Mouse (Mus musculus) cerebellum, postnatal 4 days (tissue): ENCODE measurements at regions not wholly inside any gene's neighbourhood (a gene's known extent, or its start where the extent isn't known, plus 50 kb on each side); places are given as distances from the start of the nearest gene placed in this dataset.

Experiments used
- DNase-seq, 2 experiments: peaks; one replicate each; pipeline ENCODE4 v3.0.0; 2022; ENCODE audit warnings: low spot score in 2 of 2, mixed read lengths in 1 of 2

DNA sequence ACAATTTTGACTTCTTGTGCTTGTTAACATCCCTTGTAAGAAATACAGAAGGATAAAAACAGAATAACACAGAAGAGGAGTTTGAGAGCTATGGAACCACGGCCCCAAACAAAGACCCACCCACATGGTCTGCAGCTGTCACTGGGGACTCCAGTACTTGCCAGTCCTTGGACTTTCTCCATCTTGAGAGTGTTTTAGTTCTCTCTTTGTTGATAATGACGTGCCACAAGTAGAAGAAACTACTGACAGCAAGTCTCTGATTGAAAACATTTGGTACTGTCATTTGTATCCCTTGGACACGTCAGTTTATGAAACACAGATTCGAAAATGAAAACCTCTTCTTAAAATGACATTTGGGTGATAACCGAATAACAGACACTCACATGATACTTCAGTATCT is 68.3 kb upstream of the Frg1 start:
- DNase-seq, result no peak

DNA sequence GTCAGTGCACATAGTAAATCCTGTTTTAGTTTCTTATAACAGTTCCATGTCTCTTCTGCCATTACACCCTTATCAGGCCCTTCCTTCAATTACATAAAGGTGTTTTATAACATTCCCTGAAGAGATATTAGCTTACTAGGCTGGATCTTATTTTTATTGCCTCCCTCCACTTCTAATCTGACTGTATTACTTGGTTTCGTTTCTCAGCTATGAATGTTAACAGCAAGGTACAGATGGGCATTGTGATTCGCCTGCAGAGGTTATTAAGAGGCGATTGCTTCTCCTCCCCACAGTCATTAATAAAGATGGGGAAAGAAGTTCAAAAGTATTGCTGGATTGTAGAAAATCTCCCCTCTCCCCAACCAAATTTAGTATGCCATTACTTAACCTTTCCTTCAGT is 66.4 kb upstream of the Frg1 start:
- DNase-seq, result no peak

DNA sequence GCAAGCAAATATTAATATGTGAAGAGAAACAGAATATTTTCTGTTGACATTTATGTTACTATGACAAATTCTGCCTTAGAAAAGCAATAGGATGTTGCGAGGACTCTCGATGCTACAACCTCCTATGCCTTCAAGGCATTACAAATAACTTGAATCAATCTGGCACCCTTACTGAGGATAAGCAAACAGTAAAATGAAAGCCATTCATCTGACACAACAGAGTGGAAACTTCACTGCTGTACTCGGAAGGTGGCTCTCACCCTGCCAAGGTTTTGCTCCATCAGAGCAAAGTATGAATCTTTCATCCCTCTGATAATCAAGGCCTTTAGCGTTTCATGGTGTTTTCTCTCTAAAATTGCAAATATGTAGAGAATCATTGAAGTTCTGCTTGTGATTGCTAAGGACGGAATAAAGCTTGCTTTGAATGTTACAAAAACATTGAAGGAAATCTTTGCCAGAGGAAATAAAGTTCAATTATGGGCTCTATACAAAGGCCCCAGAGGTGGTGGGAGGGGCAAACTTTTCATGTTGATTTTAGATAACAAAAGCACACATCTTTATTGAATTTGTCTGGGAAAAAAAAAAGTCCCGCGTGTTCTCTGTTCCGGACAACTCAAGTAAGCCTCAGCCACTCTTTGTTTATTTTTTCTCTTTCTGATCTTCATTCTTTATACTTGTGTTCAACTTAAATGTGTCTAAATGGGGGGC is 56.3 kb upstream of the Frg1 start:
- no peak for DNase-seq

DNA sequence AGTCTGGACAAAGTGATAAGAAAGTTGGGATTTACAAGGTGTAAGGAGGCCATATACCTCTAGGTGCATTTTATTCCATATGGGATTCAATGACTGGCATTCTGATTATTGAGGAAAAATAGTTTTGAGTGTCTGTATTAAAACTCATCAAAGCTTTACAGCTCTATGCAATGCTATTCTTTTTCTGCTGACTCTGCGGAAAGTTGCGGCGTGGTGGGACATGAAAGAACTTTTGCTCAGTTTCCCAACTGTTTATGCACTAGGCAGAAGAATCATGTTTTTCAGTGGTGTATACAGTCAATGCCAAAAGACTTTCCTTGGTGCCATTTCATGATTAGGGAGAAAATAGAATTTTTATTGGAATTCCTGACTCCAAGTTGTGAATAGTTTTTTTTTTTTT is 55.4 kb upstream of the Frg1 start:
- no peak for DNase-seq
